Mouse (Mus musculus) telencephalon, adult 2 months (tissue): ENCODE data around the gene Cntnap2.
"Not testable (repeated sequence)": the region's sequence is repeated elsewhere in the genome, so short reads cannot be mapped to it uniquely, and the experiment has no call there.

Experiments used
- DNase-seq: peaks from one replicate; pipeline ENCODE4 v3.0.0-alpha.2; 2011; ENCODE audit warnings: low read depth, low spot score

The Cntnap2 gene

DNA sequence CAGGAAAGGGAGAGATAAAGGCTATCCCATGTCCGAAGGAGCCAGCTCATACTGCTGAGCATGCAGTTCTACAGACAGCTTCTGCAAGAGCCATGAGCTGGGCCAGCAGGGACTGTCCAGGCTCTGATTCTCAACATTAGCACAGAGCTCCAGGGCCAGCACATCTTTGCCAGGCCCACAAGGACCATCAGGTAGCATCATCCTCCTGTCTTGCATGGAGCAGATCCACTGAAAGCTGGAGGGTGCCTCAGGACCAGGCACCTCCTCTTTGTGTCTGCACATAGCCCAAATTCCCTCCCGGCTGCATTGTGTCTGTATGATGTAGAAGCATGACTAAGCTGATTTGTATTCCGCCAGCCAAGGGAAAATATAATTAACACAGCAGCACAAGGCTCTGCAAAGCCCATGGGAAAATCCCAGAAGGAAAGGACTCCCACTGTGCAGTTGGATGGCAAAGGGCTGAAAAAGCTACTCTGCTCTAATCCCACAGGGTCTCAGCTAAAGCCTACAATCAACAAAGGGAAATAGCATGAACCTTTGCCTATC, 2180.3 kb downstream of the Cntnap2 start:
- DNase-seq, result peak; percentile 67

DNA sequence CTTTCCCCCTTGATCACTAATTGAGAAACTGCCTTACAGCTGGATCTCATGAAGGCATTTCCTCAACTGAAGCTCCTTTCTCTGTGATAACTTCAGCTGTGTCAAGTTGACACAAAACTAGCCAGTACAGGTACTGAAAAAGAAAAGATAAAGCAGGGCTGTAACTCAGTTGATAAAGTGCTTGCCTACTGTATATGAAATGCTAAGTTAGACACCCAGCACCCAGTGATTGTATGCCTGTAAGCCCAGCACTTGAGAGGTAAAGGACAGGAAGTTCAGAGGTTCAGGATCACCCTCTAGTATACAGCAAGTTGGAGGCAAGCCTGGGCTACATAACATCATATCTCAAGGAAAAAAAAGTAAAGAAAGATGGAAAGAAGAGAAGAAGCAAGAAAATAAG, 2182.2 kb downstream of the Cntnap2 start:
- no peak for DNase-seq

DNA sequence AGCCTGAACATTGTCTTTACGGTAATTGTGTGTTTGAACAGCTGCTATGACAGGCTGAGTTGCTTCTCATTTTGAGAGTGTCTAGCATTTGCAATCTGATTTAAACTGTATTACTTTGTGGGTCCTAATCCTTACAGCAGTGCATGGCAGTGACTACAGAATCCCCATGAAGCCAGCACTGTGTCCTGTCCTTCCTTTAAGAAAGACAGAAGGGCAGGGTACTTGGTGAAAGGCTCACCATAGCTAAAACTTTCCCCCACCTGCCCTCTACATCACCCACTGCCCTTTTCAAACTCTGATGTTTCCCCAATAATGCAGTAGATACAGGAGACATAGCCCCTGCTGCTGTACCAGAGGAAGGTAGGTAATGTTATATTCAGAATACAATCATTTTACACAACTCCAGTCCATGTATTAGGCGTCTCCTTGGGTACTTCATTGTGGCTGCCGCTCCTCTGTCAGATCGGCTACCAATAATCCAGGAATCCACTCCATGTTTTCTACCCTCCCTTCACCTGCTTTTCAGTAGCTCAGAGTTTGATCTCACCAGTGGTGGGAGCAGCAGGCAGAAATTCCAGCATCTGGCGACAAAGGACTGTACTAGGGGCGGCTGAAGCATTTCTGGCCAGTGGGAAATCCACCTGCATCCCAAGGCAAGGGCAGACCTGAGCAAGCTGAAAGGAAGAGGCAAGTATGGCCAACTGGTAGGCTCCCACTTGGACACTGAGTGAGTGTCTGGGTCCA, 2184.9 kb downstream of the Cntnap2 start:
- peak; percentile 88 for DNase-seq

DNA sequence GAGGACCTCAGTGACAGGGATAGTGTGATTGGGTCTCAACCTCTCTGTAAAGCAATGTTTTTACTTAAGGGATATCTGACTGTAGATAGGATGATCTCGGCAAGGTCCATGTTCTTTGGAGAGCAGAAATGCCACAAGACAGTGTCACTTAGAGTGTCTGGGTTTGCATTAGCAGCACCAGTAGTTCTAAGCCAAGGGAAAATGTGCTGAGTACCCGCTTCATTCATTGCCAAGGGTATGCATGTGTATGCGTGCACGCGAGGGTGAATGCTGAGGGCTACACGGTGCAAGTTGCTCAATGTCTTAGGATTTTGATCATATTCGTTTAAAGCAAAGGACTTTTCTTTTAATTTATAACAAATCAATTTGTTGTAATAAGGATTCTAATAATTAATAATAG, 2185.5 kb downstream of the Cntnap2 start:
- DNase-seq, result no peak

DNA sequence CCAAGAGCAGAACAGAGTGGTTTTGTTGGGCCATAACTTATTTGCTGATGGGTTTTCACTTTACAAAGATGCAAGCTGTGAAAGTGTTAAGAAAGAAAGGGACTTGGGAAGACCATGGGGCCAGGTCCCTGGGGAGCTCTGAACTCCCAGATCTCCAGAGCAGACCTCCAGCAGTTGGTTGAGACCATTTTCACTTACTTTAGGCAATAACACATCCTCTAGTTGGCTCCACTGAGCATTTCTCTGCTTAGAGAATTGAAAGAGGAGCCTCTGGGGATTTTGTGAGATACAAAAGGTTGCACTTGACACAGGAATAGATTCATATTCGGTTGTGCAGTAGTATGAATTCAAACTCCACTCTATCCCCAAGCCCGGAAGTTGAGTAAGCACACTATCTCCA, 2196.1 kb downstream of the Cntnap2 start:
- no peak for DNase-seq

GRCm38 (mm10) chr6:47256227-47256887, 2197.2 kb downstream of the Cntnap2 start:
- no peak for DNase-seq

- DNase-seq, result no peak
These were observed 2197.9 kb downstream of the Cntnap2 start for GRCm38 (mm10) chr6:47256918-47257506.

DNA sequence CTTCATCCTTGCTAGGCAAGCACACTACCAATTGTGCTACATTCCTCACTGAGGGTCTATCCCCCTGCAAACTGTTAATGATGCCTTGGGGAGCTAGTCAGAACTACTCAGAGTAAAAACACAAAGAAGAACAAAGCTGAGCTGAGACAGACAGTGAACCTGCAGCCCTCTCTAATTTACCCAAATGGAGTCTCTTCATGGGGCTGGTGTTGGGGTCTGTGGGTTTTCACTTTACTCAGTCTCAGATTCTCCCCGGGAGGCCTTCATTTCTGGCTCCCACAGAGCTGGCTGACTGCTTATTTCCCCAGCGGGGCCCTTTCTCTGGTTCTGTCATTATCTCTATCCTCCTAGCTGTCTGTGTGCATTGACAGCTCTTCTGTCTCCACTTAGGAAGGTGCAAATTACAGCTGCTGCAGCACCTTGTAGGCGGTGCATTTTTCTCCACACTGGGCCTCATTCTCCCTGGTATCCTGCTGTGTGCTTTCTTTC, 2200.5 kb downstream of the Cntnap2 start:
- no peak for DNase-seq

GRCm38 (mm10) chr6:47267236-47267635, 2208.1 kb downstream of the Cntnap2 start:
- DNase-seq, result no peak

DNA sequence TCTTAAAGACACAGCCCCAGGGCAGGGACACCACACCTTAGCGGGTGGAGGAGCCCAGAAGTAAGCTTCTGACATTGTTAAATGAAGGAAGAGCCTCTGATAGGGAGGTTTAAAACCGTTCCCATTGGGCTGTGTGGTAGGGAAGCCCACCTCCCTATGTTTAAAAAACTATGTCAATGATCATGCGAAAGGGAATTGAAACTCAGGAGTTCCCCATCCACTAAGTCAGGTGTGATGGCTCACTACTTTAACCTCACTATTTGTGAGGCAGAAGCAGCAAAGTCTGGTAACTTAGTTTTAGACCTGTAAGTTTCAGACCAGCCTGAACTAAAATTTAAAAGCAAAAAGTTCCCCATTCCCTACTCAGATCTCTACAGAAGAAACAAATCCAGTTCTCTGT, 2210.3 kb downstream of the Cntnap2 start:
- DNase-seq, result no peak

DNA sequence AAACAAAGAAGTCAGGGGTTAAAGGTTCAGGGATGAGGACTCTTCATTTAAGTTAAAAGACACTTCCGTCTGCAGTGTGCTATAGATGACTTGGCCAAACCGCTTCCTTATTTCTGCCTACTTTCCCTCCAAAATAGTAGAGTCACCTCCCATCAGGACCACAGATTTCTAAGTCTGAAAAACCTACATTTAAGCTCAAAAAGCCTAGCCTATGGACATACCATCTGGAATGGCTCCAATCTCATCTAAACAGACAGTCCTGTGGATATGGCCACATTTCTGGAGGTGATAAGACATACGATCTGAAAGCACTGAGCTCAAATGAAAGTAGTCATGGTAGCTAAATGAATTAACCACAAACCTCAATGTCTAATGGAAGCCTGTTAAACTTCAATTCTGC, 2212.4 kb downstream of the Cntnap2 start:
- DNase-seq, result no peak

- no peak for DNase-seq
These were observed 2213.7 kb downstream of the Cntnap2 start for GRCm38 (mm10) chr6:47272606-47273575.

DNA sequence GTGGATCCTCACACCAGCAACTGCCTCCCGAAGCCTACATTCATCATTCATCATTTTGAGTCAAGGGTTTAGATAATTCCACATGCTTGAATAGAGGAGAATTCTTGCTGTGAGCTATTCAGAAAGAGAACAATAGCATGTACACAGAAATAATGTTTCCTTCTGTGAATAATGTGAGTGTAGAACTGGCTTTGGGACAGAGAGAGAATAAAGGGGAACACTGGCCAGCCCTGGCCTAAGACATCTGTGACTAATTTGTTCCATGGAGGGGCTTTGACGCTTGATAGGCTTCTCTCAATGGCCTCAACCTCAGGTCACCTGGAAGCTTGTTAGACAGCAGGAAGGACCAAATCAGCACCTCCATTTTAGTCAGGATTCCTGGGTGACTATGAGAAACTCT, 2215.9 kb downstream of the Cntnap2 start:
- no peak for DNase-seq

GRCm38 (mm10) chr6:47279183-47279582, 2220.0 kb downstream of the Cntnap2 start:
- DNase-seq, result no peak

DNA sequence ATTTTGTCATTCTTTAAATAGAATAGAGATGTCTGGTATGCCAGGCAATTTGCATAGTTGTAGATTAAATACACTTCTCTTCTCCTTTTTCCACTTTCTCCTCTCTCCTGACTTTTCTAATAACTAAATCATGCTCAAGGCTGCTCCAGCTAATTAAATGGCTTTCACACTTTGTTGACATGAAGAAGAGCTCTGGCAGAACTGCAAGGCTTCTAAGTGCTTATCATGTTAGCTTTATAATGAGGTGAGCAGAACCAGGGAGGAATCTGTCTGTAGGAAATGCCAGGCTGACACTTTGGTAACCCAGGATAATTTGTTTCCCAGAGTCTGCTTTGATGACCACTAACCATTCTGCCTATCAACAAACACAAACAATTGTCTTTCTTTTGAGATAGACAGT, 2222.4 kb downstream of the Cntnap2 start:
- DNase-seq, result no peak

GRCm38 (mm10) chr6:47284794-47285193, 2225.6 kb downstream of the Cntnap2 start:
- DNase-seq, result no peak

GRCm38 (mm10) chr6:47285742-47286141, 2226.6 kb downstream of the Cntnap2 start:
- no peak for DNase-seq

DNA sequence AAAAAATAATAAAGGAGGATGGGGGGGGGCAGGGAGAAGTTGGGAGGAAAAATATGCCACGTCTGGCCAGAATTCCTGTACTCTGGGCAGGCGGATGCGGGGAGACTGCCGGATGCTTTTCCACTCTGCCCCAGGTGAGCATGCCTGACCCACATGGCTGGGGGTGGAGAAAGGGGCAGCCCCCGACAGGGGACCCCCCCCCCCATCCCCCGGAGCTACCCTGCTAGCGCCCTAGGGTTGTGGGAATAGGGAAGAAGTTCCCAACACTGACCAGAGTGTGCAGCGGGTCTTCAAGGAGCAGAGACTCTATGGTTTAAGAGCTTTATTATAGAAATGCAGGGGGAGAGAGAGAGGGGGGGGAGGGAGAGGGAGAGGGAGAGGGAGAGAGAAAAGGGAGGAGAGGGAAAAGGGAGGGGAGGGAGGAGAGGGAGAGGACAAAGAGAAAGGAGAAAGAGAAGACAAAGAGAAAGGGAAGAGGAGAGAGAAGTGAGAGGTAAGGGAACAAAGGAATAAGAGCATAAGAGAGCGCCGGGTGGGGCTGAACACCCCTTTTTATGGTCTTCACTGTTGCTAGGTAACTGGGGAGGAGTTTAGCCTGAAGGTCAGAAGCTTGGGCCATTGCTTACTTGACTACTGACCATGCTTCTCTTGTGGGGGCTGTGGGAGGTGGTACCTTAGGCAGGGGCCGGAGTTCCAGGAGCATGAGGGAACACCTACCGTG, 2227.2 kb downstream of the Cntnap2 start:
- DNase-seq, result not testable (repeated sequence)

GRCm38 (mm10) chr6:47287722-47288121, 2228.6 kb downstream of the Cntnap2 start:
- no peak for DNase-seq

DNA sequence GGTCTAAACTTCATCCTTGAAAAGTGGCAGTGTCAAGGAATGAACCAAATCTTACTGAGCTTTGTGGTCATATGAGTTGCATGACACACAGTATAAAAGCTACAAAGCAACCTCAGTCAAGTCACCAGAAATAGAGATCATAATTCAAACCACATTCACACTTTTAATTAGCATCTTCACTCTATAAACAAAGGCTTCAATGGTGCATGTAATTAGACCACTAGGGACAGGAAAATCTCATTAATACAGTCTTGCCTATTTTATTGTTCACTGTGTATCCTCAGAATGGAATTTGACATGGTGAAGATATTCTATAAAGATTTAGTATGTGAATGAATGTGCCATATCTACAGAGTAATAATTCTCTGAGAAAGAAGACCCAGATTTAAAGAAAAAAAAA, 2232.8 kb downstream of the Cntnap2 start:
- no peak for DNase-seq

DNA sequence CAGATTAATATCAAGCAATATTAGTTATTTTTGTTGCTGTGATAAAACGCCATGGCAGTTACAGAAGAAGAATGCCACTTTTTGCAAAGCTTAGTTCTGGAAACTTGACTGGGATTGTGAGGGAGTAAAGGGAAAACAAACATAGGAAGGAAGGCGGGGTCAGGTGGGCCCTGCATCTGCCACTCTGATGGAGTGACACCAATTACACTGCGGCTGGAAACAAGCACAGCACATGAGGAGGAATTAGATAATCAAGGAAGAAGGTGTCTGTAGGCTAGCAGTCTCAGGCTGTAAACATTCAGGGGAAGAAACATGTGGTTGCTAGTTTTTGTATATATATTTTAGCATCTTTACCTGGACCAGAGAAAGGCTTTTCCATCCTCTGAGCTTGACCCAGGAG, 2233.3 kb downstream of the Cntnap2 start:
- DNase-seq, result no peak
